Mouse (Mus musculus) stomach, embryonic 15.5 days (tissue): ENCODE data around the gene Sat2. TPM values are rescaled to one million over a fixed set of nuclear protein-coding genes. Genes with fewer than 3 reads are reported as not detected.

Experiments used
- ATAC-seq: fragments of 200-750 bp; cut with Nextera tagmentation; 2 replicates; pipeline ENCODE4 v1.8.0; 2017; ENCODE audit warnings: low read depth, moderate number of reproducible peaks, moderate TSS enrichment; ENCODE audit not compliant: insufficient read depth, low FRiP score
- H3K27ac ChIP-seq: fragments of 300-500 bp; sonication (generic); 2 replicates; pipeline ENCODE4 v1.5.1; 2015; ENCODE audit warnings: mild to moderate bottlenecking, inconsistent platforms
- H3K27me3 ChIP-seq: fragments of 300-500 bp; sonication (generic); replicated peaks from 2 replicates; pipeline ENCODE4 v1.6.1; 2015; ENCODE audit warnings: inconsistent platforms
- H3K36me3 ChIP-seq: fragments of 300-500 bp; sonication (generic); 2 replicates; pipeline ENCODE4 v1.6.1; 2015; ENCODE audit warnings: inconsistent platforms
- H3K4me1 ChIP-seq: fragments of 300-500 bp; sonication (generic); 2 replicates; pipeline ENCODE4 v1.6.1; 2015; ENCODE audit warnings: inconsistent platforms
- H3K4me2 ChIP-seq: fragments of 300-500 bp; sonication (generic); 2 replicates; pipeline ENCODE4 v1.6.1; 2015; ENCODE audit warnings: mild to moderate bottlenecking, inconsistent platforms
- H3K4me3 ChIP-seq: fragments of 300-500 bp; sonication (generic); replicated peaks from 2 replicates; pipeline ENCODE4 v1.5.1; 2015; ENCODE audit warnings: inconsistent platforms
- H3K9ac ChIP-seq: fragments of 300-500 bp; sonication (generic); 2 replicates; pipeline ENCODE4 v1.6.1; 2015; ENCODE audit warnings: inconsistent platforms
- H3K9me3 ChIP-seq: fragments of 300-500 bp; sonication (generic); 2 replicates; pipeline ENCODE4 v1.6.1; 2016; ENCODE audit warnings: inconsistent platforms
- WGBS: fragments of 180-500 bp; shearing (Covaris S2); methylation state at CpG from one replicate; pipeline ENCODE4 v1.1.7; 2015; 5-methylcytosine and 5-hydroxymethylcytosine counted together
- polyA plus RNA-seq: library from polyadenylated mRNA; unstranded; fragments of >200 nt; fragmentation: Nextera tagmentation; extraction: Ambion mirVana; gene quantifications from 2 replicates; pipeline ENCODE4 v1.2.1, GENCODE M21; 2015

The Sat2 gene
- polyA plus RNA-seq, 1 experiment from 2014 or later, result 14.4 TPM

DNA sequence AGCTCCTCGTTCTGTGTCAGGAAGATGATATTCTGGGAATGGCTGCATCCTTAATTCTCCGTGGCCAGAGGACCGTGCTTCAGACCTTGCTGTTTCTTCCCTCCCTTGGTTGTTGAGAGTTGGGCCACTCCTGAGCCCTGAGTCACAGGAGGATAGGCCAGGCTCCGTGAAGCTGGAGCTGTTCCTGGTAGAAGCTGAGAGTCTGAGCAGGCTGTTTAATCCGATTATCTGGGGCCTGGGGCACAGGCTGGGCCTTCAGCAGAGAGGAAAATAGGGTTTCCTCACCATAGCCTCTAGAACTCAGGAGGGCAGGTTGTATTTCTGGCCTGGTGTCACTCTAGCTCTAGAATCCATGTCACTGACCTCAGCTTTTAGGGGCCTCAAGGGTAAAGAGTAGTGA is 31.6 kb downstream of the Sat2 start:
- Histone ChIP-seq H3K36me3 (peaks cover 56% of the 10 kb centered on the region), H3K27ac (no peak overlapping the region), H3K9me3 (no peaks in the 10 kb centered on the region), H3K4me2 (no peak overlapping the region), H3K4me1 (peaks cover 20% of the 10 kb centered on the region), H3K27me3 (no peaks in the 10 kb centered on the region), H3K9ac (no peak overlapping the region), H3K4me3 (no peak overlapping the region)
- WGBS, result 69% methylated on average over 5 of the region's 5 CpGs
- ATAC-seq, result no peak

DNA sequence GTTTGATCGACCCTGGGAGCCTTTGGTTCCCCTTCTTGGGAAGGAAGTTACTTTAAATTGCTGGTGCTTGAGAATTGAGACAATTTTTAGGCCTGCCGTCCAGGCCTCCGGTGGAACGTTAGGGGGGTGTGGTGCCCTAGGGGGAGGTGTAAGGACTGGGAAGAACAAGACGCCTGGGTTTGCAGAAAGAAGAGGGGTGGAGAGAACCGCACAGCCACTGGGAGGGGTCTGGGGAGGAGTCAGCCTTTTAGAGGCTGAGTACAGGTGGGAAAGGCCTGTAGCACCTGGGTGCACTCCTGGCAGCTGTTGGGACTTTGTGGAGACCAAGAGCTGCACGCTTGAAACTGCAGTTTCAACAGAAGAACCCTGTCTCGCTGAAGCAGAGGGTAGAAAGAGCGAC is 32.9 kb downstream of the Sat2 start:
- Histone ChIP-seq H3K9me3 (no peaks in the 10 kb centered on the region), H3K4me2 (peak overlapping the region; percentile 40; the same call in 1 of the 2 replicates), H3K27ac (peak overlapping the region; percentile 86), H3K4me3 (peak overlapping the region; percentile 22; the same call in 1 of the 2 replicates), H3K36me3 (peaks cover 52% of the 10 kb centered on the region), H3K27me3 (no peaks in the 10 kb centered on the region), H3K9ac (no peak overlapping the region), H3K4me1 (peaks cover 20% of the 10 kb centered on the region)
- ATAC-seq, result 0 out of 2 replicates have a peak, but pooled peaks have one; percentile 18
- WGBS, result 34% methylated on average over 9 of the region's 9 CpGs

DNA sequence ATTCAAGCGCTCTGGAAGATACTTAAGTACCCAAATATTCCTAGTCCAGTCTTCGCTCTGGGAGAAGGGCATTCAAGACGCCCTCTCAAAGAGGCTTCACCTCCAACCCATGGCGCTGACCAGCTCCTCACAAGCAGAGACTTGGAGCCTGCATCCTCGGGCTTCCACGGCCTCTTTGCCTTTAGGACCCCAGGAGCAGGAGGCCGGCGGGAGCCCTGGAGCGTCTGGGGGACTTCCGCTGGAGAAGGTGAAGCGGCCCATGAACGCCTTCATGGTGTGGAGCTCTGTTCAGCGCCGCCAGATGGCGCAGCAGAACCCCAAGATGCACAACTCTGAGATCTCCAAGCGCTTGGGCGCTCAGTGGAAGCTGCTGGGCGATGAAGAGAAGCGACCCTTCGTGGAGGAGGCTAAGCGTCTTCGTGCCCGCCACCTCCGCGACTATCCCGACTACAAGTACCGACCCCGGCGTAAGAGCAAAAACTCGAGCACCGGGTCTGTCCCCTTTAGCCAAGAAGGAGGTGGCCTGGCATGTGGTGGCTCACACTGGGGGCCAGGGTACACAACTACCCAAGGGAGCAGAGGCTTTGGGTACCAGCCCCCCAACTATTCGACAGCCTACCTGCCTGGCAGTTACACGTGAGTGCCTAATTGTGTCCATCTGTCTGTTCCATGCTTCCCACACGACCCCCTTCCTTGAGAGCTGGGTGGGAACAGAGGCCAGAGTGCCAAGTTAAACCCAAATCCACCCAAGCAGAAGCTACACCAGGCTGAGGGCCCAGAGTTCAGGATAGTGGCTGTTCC is 33.6 kb downstream of the Sat2 start, which contains the start of gene Sox15:
Gene Sox15, plus strand, starts transcription at position 51 of the 801 bp plus-strand sequence.
- no peaks in the 10 kb centered on the region for H3K27me3 ChIP-seq
- peak within 1 kb of the TSS; percentile 40 for H3K4me2 ChIP-seq
- H3K36me3 ChIP-seq, result peaks cover 45% of the 10 kb centered on the region
- peak; percentile 65; the same call in 1 of the 2 replicates for ATAC-seq
- peak within 1 kb of the TSS; percentile 22 for H3K4me3 ChIP-seq
- no peaks in the 10 kb centered on the region for H3K9me3 ChIP-seq
- H3K4me1 ChIP-seq, result peaks cover 20% of the 10 kb centered on the region
- H3K27ac ChIP-seq, result peak within 1 kb of the TSS; percentile 86
- peak within 1 kb of the TSS; percentile 5; the same call in 1 of the 2 replicates for H3K9ac ChIP-seq
- 21% methylated on average over 34 of the region's 34 CpGs for WGBS

DNA sequence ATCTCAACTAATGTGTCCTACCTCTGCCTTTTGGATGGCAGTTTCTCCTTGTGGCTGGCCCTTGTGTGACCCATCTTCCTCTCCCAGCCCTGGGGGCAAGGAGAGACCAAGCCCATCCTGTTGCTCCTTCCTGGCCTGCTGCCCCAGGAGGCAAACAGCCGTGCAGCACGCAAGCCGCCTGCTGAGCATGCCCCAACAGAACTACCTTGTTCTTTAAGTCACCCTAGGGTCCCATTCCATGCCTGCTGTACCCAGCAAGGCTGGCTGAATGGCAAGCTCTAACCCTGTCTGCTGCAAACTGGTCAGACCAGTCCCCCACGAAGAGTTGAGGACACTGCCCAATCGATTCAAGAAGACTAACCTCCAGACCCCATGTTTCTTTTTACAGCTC is 34.2 kb downstream of the Sat2 start:
- Histone ChIP-seq H3K4me1 (peaks cover 20% of the 10 kb centered on the region), H3K36me3 (peaks cover 39% of the 10 kb centered on the region), H3K9me3 (no peaks in the 10 kb centered on the region), H3K4me3 (peak overlapping the region; percentile 22; the same call in 1 of the 2 replicates), H3K9ac (peak overlapping the region; percentile 5; the same call in 1 of the 2 replicates), H3K4me2 (peak overlapping the region; percentile 40), H3K27ac (peak overlapping the region; percentile 86), H3K27me3 (no peaks in the 10 kb centered on the region)
- 76% methylated on average over 5 of the region's 5 CpGs for WGBS
- ATAC-seq, result no peak

DNA sequence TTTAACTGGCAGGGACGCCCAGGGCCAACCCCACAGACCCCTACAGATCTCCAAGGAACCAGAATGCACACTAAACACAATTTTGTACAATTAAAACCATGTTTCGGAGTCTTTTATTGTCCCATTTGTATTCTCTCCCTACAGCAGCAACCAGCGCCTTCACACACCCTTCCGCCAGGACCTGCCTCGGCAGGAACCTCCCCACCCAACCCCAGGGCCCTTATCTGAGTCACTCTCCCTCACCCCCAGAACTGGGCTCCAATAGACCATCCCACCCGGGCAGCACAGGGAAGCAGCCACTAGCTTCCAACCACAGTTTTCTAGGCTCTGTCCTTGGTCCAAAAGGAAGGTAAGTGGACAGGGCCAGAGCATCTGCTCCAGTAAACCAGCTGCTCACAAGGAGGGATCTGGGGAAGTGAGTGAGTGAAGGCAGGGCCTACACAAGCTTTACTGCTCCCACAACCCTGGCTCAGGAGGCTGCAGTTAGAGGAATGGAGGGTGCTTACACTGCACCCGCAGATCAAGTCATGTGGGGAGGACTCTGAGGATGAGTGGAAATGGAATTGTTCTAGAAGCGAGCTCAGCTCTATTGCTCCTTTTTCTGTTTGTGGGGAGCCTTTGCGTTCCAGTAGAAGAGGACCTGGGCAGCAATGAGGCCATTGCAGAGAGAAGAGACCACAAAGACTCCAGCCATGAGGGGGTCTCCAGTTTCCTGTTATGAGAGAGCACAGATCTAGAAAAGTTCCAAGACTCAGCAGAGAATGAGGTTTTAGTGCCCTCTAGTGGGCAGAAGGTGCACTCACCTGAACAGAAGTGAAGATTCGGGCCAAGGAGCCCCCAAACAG is 35.0 kb downstream of the Sat2 start:
- peak overlapping the region; percentile 13; the same call in 1 of the 2 replicates for H3K4me3 ChIP-seq
- peak overlapping the region; percentile 40 for H3K4me2 ChIP-seq
- no peak for ATAC-seq
- H3K9me3 ChIP-seq, result no peaks in the 10 kb centered on the region
- peaks cover 27% of the 10 kb centered on the region for H3K4me1 ChIP-seq
- peak overlapping the region; percentile 4; the same call in 1 of the 2 replicates for H3K9ac ChIP-seq
- no peaks in the 10 kb centered on the region for H3K27me3 ChIP-seq
- H3K27ac ChIP-seq, result peak overlapping the region; percentile 86
- H3K36me3 ChIP-seq, result peaks cover 34% of the 10 kb centered on the region
- WGBS, result 67% methylated on average over 10 of the region's 10 CpGs

DNA sequence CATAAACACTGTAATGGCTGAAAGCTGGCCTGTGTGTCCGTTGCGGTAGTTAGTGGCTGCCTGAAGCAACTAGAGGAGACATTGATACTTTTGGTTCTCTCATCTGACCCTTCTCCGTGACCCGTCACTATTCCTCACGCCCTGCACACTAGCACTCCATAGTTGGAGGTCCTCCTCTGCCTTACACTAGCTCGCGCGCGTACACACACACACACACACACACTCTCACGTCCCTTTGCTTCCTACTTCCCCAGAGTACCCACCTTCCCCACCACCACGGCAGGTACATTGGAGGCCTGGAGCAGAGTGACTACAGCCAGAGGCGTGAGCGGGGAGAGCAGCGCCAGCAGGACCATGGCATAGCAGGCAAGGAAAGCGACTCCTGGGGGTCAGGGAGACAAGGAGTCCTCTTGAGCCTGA is 35.6 kb downstream of the Sat2 start:
- Histone ChIP-seq H3K9ac (no peak overlapping the region), H3K27ac (peak overlapping the region; percentile 0; the same call in 1 of the 2 replicates), H3K4me1 (peaks cover 27% of the 10 kb centered on the region), H3K36me3 (peaks cover 28% of the 10 kb centered on the region), H3K4me3 (no peak overlapping the region), H3K4me2 (no peak overlapping the region), H3K27me3 (no peaks in the 10 kb centered on the region), H3K9me3 (no peaks in the 10 kb centered on the region)
- ATAC-seq, result no peak
- WGBS, result 79% methylated on average over 15 of the region's 15 CpGs

DNA sequence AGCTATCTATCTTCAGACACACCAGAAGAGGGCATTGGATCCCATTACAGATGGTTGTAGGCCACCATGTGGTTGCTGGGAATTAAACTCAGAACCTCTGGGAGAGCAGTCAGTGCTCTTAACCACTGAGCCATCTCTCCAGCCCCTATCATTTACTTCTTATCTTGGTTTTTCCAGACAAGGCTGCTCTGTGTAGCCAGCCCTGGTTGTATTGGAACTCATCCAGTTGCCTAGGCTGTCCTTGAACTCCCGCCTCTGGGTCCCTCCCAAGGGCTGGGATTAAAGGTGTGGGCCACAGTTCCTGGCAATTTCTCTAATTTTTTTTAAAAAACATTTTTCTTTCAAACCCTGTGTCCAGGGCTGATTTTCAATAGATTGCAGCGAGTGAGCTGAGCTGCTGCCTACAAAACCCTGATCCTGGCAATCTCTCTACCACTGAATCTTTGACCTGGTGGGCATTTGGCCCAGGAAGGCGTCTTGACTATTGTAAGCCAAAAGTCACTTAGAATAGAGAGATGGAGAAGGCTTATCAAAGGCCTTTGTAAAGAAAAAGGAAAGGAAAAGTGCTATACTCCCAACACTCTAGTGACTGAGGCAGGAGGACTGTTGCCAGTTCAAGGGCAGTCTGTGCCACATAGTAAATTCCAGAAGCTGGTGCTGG is 39.5 kb downstream of the Sat2 start:
- Histone ChIP-seq H3K36me3 (peaks cover 43% of the 10 kb centered on the region), H3K27me3 (no peaks in the 10 kb centered on the region), H3K27ac (peak overlapping the region; percentile 98), H3K4me2 (peak overlapping the region; percentile 55), H3K4me3 (peak overlapping the region; percentile 61), H3K9ac (peak overlapping the region; percentile 50), H3K4me1 (peaks cover 18% of the 10 kb centered on the region), H3K9me3 (no peaks in the 10 kb centered on the region)
- WGBS, result 70% methylated on average over 3 of the region's 3 CpGs
- ATAC-seq, result no peak

DNA sequence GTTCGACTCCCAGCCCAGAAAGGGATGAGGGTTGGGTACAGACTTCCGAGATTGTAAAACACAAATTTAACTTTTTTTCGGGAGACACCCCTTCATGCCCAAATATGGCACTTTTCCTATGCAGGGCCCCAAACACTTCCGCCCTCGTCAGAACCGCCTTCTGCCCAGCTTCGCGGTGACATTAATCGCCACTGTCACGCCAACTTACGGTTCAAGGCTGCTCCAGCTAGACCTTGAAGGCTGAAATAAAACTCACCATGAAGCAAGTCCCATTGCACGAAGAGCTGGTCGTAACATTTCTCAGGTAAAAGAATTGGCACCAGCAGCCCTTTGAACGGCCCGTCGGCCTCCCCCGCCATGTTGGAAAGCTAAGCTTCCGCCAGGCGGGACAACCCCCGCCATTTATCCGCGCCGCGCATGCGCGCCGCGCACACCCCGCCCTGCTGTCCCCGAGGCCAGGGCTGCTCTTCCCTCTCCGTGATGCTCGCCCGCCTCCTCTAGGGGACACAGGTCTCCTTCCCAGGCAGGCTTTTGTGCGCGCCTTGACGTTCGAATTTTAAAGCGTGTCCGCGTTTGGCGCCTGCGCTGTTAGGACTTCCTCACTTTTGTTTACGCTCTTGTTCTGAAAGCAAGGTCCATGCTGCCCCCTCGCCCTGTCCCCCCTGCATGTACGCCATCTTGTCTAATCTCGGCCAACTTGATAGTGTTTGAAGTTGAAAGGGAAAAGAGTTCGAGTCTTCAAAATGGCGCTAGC is 40.6 kb downstream of the Sat2 start, which contains the start of gene Mpdu1:
Gene Mpdu1, minus strand, starts transcription at position 430 of the 754 bp plus-strand sequence.
- under 1% methylated on average over 48 of the region's 48 CpGs for WGBS

DNA sequence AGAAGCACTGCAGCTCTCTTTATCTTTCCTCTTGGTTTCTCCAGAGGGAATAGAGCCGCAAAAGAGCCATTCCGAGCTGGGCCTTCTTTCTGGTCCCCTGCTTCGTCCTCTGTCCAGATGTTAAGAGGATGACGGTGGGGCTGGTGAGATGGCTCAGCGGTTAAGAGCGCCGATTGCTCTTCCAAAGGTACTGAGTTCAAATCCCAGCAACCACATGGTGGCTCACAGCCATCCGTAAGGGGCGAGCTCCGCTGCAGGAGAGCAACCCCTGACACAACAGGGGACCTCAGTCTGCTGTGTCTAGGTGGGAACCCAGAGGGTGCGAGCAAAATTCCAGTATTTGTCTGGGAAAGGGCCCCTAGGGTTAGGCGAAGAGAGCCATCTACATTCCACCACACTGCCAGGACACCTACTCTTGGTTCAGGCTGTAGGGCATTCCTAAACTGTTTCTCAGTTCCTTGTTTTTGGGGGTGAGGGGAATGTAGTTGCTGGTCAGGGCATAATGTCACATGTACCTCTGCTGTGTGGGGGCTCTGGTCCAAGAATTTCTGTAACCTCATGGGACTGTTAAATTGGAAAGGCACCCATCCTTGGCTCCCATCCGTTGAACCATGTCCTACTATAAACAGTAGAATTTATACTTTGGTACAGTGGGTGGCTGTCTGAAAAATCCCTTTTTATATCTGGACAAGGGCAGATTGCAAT is 41.3 kb downstream of the Sat2 start:
- Histone ChIP-seq H3K4me3 (peak overlapping the region; percentile 61), H3K4me2 (peak overlapping the region; percentile 55), H3K27me3 (no peaks in the 10 kb centered on the region), H3K4me1 (peaks cover 15% of the 10 kb centered on the region), H3K36me3 (peaks cover 46% of the 10 kb centered on the region), H3K9ac (peak overlapping the region; percentile 18; the same call in 1 of the 2 replicates), H3K27ac (peak overlapping the region; percentile 98), H3K9me3 (no peaks in the 10 kb centered on the region)
- WGBS, result 59% methylated on average over 13 of the region's 13 CpGs
- ATAC-seq, result no peak

More for the DNA sequence above, 40.6 kb downstream of the Sat2 start, which contains the start of gene Mpdu1:
- Histone ChIP-seq H3K36me3 (peaks cover 39% of the 10 kb centered on the region), H3K27me3 (no peaks in the 10 kb centered on the region), H3K27ac (peak within 1 kb of the TSS; percentile 98), H3K9me3 (no peaks in the 10 kb centered on the region), H3K4me2 (peak within 1 kb of the TSS; percentile 55), H3K4me3 (peak within 1 kb of the TSS; percentile 61), H3K4me1 (peaks cover 15% of the 10 kb centered on the region), H3K9ac (peak within 1 kb of the TSS; percentile 50)
- ATAC-seq, result peak; percentile 96

DNA sequence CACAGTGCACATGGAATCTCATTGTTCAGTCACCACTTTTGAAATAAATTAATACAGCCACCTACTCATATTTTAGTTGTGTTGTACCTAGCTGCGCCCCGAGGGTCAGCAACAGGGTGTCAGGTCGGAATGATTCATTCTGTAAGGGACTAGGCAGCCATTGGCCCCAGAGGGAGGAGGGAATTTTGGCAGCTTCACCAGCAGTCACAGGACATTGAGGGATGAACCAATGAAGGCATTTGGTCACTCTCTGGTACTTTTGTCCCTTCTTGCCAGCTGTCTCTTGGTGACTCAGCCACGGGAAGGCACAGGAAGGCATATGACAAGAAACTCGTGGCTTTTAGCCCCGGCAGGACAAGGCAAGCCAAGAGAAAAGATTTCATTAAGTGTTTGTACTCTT is 42.0 kb downstream of the Sat2 start:
- WGBS, result 75% methylated on average over 6 of the region's 6 CpGs
- H3K36me3 ChIP-seq, result peaks cover 46% of the 10 kb centered on the region
- no peak overlapping the region for H3K4me3 ChIP-seq
- H3K4me2 ChIP-seq, result no peak overlapping the region
- H3K9me3 ChIP-seq, result no peaks in the 10 kb centered on the region
- H3K27me3 ChIP-seq, result no peaks in the 10 kb centered on the region
- H3K27ac ChIP-seq, result peak overlapping the region; percentile 98; the same call in 1 of the 2 replicates
- ATAC-seq, result no peak
- H3K4me1 ChIP-seq, result peaks cover 15% of the 10 kb centered on the region
- no peak overlapping the region for H3K9ac ChIP-seq
